Mouse (Mus musculus) embryonic facial prominence, embryonic 13.5 days (tissue): ENCODE data around the gene Gtf2e1. TPM values are rescaled to one million over a fixed set of nuclear protein-coding genes. Genes with fewer than 3 reads are reported as not detected.

Experiments
- ATAC-seq: fragments of 200-750 bp; cut with Nextera tagmentation; 2 replicates; pipeline ENCODE4 v1.8.0; 2017; ENCODE audit warnings: low read depth; ENCODE audit not compliant: insufficient number of reproducible peaks, insufficient read depth, low FRiP score, low TSS enrichment
- H3K27ac ChIP-seq: fragments of 300-500 bp; sonication (generic); 2 replicates; pipeline ENCODE4 v1.5.1; 2015; ENCODE audit warnings: moderate library complexity, mild to moderate bottlenecking, inconsistent platforms
- H3K27me3 ChIP-seq: fragments of 300-500 bp; sonication (generic); 2 replicates; pipeline ENCODE4 v1.6.1; 2015; ENCODE audit warnings: mild to moderate bottlenecking, inconsistent platforms
- H3K36me3 ChIP-seq: fragments of 300-500 bp; sonication (generic); 2 replicates; pipeline ENCODE4 v1.6.1; 2015; ENCODE audit warnings: mild to moderate bottlenecking, inconsistent platforms
- H3K4me1 ChIP-seq: fragments of 300-500 bp; sonication (generic); 2 replicates; pipeline ENCODE4 v1.6.1; 2015; ENCODE audit warnings: inconsistent platforms
- H3K4me2 ChIP-seq: fragments of 300-500 bp; sonication (generic); 2 replicates; pipeline ENCODE4 v1.6.1; 2015; ENCODE audit warnings: moderate library complexity, mild to moderate bottlenecking, inconsistent platforms
- H3K4me3 ChIP-seq: fragments of 300-500 bp; sonication (generic); 2 replicates; pipeline ENCODE4 v1.5.1; 2015; ENCODE audit warnings: mild to moderate bottlenecking, inconsistent platforms
- H3K9ac ChIP-seq: fragments of 300-500 bp; sonication (generic); 2 replicates; pipeline ENCODE4 v1.6.1; 2015; ENCODE audit warnings: mild to moderate bottlenecking, inconsistent platforms
- H3K9me3 ChIP-seq: fragments of 300-500 bp; sonication (generic); 2 replicates; pipeline ENCODE4 v1.6.1; 2016; ENCODE audit warnings: inconsistent platforms
- WGBS: fragments of 180-500 bp; shearing (Covaris S2); methylation state at CpG from one replicate; pipeline ENCODE4 v1.1.7; 2015; ENCODE audit warnings: mixed read lengths; 5-methylcytosine and 5-hydroxymethylcytosine counted together
- polyA plus RNA-seq: library from polyadenylated mRNA; unstranded; fragments of >200 nt; fragmentation: Nextera tagmentation; extraction: Ambion mirVana; gene quantifications from 2 replicates; pipeline ENCODE4 v1.2.1, GENCODE M21; 2015

The Gtf2e1 gene
- polyA plus RNA-seq, 1 experiment from 2014 or later = 34.9 TPM

DNA sequence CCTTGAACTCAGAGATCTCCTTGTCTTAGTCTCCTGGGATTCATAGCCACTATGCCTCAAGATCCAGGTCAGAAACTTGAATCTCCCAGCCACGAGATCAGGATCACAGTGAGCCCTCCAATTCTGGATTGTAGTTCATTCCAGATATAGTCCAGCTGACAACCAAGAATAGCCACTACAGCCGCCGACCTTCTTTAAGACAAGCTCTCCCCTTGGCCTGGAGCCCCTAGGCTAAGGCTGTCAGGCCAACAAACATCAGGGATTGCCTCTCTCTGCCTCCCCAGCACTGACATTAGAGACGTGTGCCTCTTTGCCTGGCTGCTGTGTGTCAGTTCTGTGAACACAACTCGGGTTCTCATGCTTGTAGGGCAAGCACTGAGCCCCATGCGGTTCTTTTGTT lies 1.2 kb upstream of the Gtf2e1 start:
- Histone ChIP-seq H3K9ac (no peak overlapping the region), H3K9me3 (no peaks in the 10 kb centered on the region), H3K36me3 (peaks cover 5% of the 10 kb centered on the region), H3K27me3 (no peaks in the 10 kb centered on the region), H3K27ac (no peak overlapping the region), H3K4me3 (peak overlapping the region; percentile 86), H3K4me2 (peak overlapping the region; percentile 75), H3K4me1 (peaks cover 19% of the 10 kb centered on the region)
- no peak for ATAC-seq
- WGBS = 88% methylated on average over 6 of the region's 6 CpGs

GRCm38 (mm10) chr16:37539240-37539610 lies 364 bp downstream of the Gtf2e1 start:
- peak overlapping the region; percentile 75 for H3K4me2 ChIP-seq
- peak overlapping the region; percentile 86 for H3K4me3 ChIP-seq
- peak overlapping the region; percentile 95 for H3K27ac ChIP-seq
- no peaks in the 10 kb centered on the region for H3K9me3 ChIP-seq
- under 1% methylated on average over 22 of the region's 22 CpGs for WGBS
- no peak; the same call in 1 of the 2 replicates for ATAC-seq
- H3K4me1 ChIP-seq = peaks cover 19% of the 10 kb centered on the region
- H3K27me3 ChIP-seq = no peaks in the 10 kb centered on the region
- H3K36me3 ChIP-seq = peaks cover 14% of the 10 kb centered on the region
- peak overlapping the region; percentile 89 for H3K9ac ChIP-seq

DNA sequence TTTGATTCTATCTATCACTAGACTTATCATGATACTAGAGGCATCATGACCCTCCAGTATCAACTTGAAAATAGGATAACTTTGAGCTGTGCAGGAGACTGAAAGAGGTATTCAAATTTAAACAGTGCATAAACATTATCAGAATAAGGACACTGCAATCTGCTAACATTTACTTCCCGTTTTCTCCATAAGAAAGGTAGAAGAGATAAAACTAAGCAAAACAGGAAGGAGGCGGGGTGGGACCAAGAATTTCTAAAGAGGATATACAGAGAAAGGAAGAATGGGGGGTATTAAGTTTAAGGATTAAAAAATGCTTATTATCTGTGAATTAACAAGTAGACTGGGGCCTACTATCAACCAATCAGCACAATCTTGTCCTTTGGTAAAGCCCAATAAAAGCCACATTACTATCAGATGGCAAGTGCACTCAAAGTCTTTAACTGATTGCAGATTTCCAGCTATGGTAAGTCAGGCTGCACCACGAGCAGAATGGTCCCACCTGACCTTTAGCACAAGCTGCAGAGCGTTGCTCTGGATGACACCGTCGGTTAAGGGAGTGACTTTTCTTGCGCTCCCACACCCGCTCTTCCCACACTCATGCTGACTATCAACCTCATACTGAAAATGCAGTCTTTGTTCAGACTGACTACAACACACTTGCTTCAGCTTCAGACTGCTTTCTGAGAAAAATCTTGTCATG lies 6.1 kb downstream of the Gtf2e1 start:
- WGBS = 80% methylated on average over 8 of the region's 8 CpGs
- peaks cover 24% of the 10 kb centered on the region for H3K36me3 ChIP-seq

GRCm38 (mm10) chr16:37532046-37532445 lies 7.5 kb downstream of the Gtf2e1 start:
- no peak overlapping the region for H3K4me3 ChIP-seq
- no peak for ATAC-seq
- peaks cover 13% of the 10 kb centered on the region; the same call in 1 of the 2 replicates for H3K4me1 ChIP-seq
- H3K27me3 ChIP-seq = no peaks in the 10 kb centered on the region
- peaks cover 24% of the 10 kb centered on the region for H3K36me3 ChIP-seq
- H3K9me3 ChIP-seq = no peaks in the 10 kb centered on the region
- no peak overlapping the region for H3K4me2 ChIP-seq
- no peak overlapping the region for H3K9ac ChIP-seq
- 65% methylated on average over 1 of the region's 1 CpGs for WGBS
- H3K27ac ChIP-seq = no peak overlapping the region

More for the DNA sequence above, 6.1 kb downstream of the Gtf2e1 start:
- Histone ChIP-seq H3K9ac (no peak overlapping the region), H3K4me3 (no peak overlapping the region), H3K4me2 (no peak overlapping the region), H3K9me3 (no peaks in the 10 kb centered on the region), H3K27ac (no peak overlapping the region), H3K4me1 (peaks cover 20% of the 10 kb centered on the region), H3K27me3 (no peaks in the 10 kb centered on the region)
- no peak for ATAC-seq

DNA sequence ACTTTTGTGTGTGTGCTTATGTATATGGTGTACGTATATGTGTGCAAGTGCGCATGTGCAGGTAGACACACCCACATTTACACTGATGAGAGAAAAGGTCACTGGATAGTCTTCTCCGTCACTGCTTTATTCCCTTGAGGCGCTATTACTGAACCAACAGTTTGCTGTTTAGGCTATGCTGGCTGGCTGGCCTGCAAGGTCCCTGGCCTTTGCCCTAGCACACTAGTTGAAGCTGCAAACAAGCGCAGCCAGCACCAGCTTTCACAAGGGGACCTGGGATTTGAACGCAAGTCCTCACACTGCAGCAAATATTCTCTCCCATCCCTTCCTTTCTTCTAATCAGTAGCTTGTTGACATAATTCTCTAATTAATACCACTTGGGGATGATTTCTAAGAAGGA lies 9.4 kb downstream of the Gtf2e1 start:
- WGBS = 71% methylated on average over 6 of the region's 6 CpGs
- no peaks in the 10 kb centered on the region for H3K27me3 ChIP-seq
- no peak for ATAC-seq

GRCm38 (mm10) chr16:37526688-37527223 lies 12.8 kb downstream of the Gtf2e1 start:
- no peak for ATAC-seq
- Histone ChIP-seq H3K4me1 (peaks cover 5% of the 10 kb centered on the region; the same call in 1 of the 2 replicates), H3K4me3 (no peak overlapping the region), H3K27ac (no peak overlapping the region), H3K9ac (no peak overlapping the region), H3K4me2 (no peak overlapping the region), H3K27me3 (no peaks in the 10 kb centered on the region), H3K36me3 (peaks cover 37% of the 10 kb centered on the region), H3K9me3 (peaks cover 4% of the 10 kb centered on the region; the same call in 1 of the 2 replicates)
- WGBS = 89% methylated on average over 3 of the region's 3 CpGs

More for the DNA sequence above, 9.4 kb downstream of the Gtf2e1 start:
- H3K27ac ChIP-seq = no peak overlapping the region
- H3K36me3 ChIP-seq = peaks cover 29% of the 10 kb centered on the region
- H3K9me3 ChIP-seq = no peaks in the 10 kb centered on the region
- H3K4me1 ChIP-seq = peaks cover 13% of the 10 kb centered on the region; the same call in 1 of the 2 replicates
- no peak overlapping the region for H3K4me3 ChIP-seq
- H3K9ac ChIP-seq = no peak overlapping the region
- H3K4me2 ChIP-seq = no peak overlapping the region

GRCm38 (mm10) chr16:37525121-37525520 lies 14.5 kb downstream of the Gtf2e1 start:
- Histone ChIP-seq H3K27me3 (no peaks in the 10 kb centered on the region), H3K9me3 (peaks cover 4% of the 10 kb centered on the region; the same call in 1 of the 2 replicates), H3K27ac (no peak overlapping the region), H3K36me3 (peaks cover 51% of the 10 kb centered on the region), H3K4me1 (peaks cover under 1% of the 10 kb centered on the region; the same call in 1 of the 2 replicates), H3K9ac (no peak overlapping the region), H3K4me3 (no peak overlapping the region), H3K4me2 (no peak overlapping the region)
- 89% methylated on average over 2 of the region's 2 CpGs for WGBS
- no peak for ATAC-seq

DNA sequence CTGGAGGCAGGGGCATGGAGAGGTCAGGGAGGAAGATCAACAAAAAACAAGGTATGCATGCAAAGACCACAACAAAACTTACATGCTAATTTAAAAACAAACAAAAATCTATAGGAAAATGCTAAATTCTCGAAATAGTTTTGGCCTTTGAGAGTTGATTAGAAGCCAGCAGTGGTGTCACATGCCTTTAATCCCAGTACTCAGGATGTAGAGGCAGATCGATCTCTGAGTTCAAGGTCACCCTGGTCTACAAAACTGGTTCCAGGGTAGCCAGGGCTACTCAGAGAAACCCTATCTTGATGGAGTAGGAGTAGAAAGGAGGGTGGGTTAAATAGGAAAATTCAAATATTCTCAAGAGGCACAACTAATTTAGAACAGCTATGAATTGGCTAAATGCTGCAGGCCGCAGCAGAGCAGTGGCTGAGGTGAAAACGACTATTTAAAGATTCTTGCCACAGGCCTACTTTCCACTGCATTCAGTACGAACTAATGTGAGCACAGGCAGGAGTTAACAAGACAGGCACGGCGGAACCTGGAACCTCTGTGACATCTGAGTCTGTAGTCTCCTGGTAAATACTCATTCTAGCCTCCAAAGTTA lies 17.4 kb downstream of the Gtf2e1 start:
- H3K4me2 ChIP-seq = no peak overlapping the region
- peaks cover 4% of the 10 kb centered on the region; the same call in 1 of the 2 replicates for H3K9me3 ChIP-seq
- H3K36me3 ChIP-seq = peaks cover 66% of the 10 kb centered on the region
- no peaks in the 10 kb centered on the region for H3K27me3 ChIP-seq
- 84% methylated on average over 7 of the region's 7 CpGs for WGBS
- ATAC-seq = no peak
- no peaks in the 10 kb centered on the region for H3K4me1 ChIP-seq
- no peak overlapping the region for H3K4me3 ChIP-seq
- H3K27ac ChIP-seq = no peak overlapping the region
- no peak overlapping the region for H3K9ac ChIP-seq

GRCm38 (mm10) chr16:37520190-37521040 lies 19.2 kb downstream of the Gtf2e1 start:
- peaks cover 4% of the 10 kb centered on the region; the same call in 1 of the 2 replicates for H3K9me3 ChIP-seq
- no peaks in the 10 kb centered on the region for H3K4me1 ChIP-seq
- H3K4me2 ChIP-seq = no peak overlapping the region
- no peaks in the 10 kb centered on the region for H3K27me3 ChIP-seq
- H3K9ac ChIP-seq = no peak overlapping the region
- 95% methylated on average over 2 of the region's 2 CpGs for WGBS
- ATAC-seq = no peak
- H3K27ac ChIP-seq = no peak overlapping the region
- peaks cover 64% of the 10 kb centered on the region for H3K36me3 ChIP-seq
- H3K4me3 ChIP-seq = no peak overlapping the region

- no peak overlapping the region for H3K4me3 ChIP-seq
- peaks cover 4% of the 10 kb centered on the region; the same call in 1 of the 2 replicates for H3K9me3 ChIP-seq
- no peaks in the 10 kb centered on the region for H3K4me1 ChIP-seq
- H3K27ac ChIP-seq = no peak overlapping the region
- no peaks in the 10 kb centered on the region for H3K27me3 ChIP-seq
- no peak overlapping the region for H3K9ac ChIP-seq
- 98% methylated on average over 1 of the region's 1 CpGs for WGBS
- no peak for ATAC-seq
- H3K4me2 ChIP-seq = no peak overlapping the region
- peaks cover 69% of the 10 kb centered on the region for H3K36me3 ChIP-seq
Observed at GRCm38 (mm10) chr16:37519721-37520120, 19.9 kb downstream of the Gtf2e1 start.

- peaks cover 61% of the 10 kb centered on the region for H3K36me3 ChIP-seq
Observed at GRCm38 (mm10) chr16:37518662-37519061, 20.9 kb downstream of the Gtf2e1 start.

More at GRCm38 (mm10) chr16:37518662-37519061, 20.9 kb downstream of the Gtf2e1 start:
- Histone ChIP-seq H3K27ac (no peak overlapping the region), H3K9me3 (peaks cover 4% of the 10 kb centered on the region; the same call in 1 of the 2 replicates), H3K4me2 (no peak overlapping the region), H3K4me1 (no peaks in the 10 kb centered on the region), H3K4me3 (no peak overlapping the region), H3K27me3 (no peaks in the 10 kb centered on the region), H3K9ac (no peak overlapping the region)
- ATAC-seq = no peak
- WGBS = 89% methylated on average over 2 of the region's 2 CpGs
